Mouse (Mus musculus) heart, embryonic 15.5 days (tissue): ENCODE results near the gene Aim2. TPM values are rescaled to one million over a fixed set of nuclear protein-coding genes. Genes with fewer than 3 reads are reported as not detected.

ENCODE experiments used
- ATAC-seq: fragments of 200-750 bp; cut with Nextera tagmentation; replicated peaks from 2 replicates; pipeline ENCODE4 v1.8.0; 2017; ENCODE audit warnings: low read depth, moderate TSS enrichment; ENCODE audit not compliant: insufficient number of reproducible peaks, insufficient read depth, low FRiP score
- H3K27ac ChIP-seq: fragments of 300-500 bp; sonication (generic); 2 replicates; pipeline ENCODE4 v1.5.1; 2015; ENCODE audit warnings: mild to moderate bottlenecking, inconsistent platforms
- H3K27me3 ChIP-seq: fragments of 300-500 bp; sonication (generic); 2 replicates; pipeline ENCODE4 v1.6.1; 2015; ENCODE audit warnings: inconsistent platforms
- H3K36me3 ChIP-seq: fragments of 300-500 bp; sonication (generic); 2 replicates; pipeline ENCODE4 v1.6.1; 2015; ENCODE audit warnings: mild to moderate bottlenecking, inconsistent platforms
- H3K4me1 ChIP-seq: fragments of 300-500 bp; sonication (generic); replicated peaks from 2 replicates; pipeline ENCODE4 v1.6.1; 2015; ENCODE audit warnings: inconsistent platforms
- H3K4me2 ChIP-seq: fragments of 300-500 bp; sonication (generic); 2 replicates; pipeline ENCODE4 v1.6.1; 2015; ENCODE audit warnings: inconsistent platforms, mild to moderate bottlenecking, moderate library complexity
- H3K4me3 ChIP-seq: fragments of 300-500 bp; sonication (generic); 2 replicates; pipeline ENCODE4 v1.5.1; 2015; ENCODE audit warnings: mild to moderate bottlenecking, inconsistent platforms
- H3K9ac ChIP-seq: fragments of 300-500 bp; sonication (generic); 2 replicates; pipeline ENCODE4 v1.6.1; 2015; ENCODE audit warnings: mild to moderate bottlenecking, inconsistent platforms
- H3K9me3 ChIP-seq: fragments of 300-500 bp; sonication (generic); replicated peaks from 2 replicates; pipeline ENCODE4 v1.6.1; 2016; ENCODE audit warnings: inconsistent platforms
- WGBS: fragments of 180-500 bp; shearing (Covaris S2); methylation state at CpG from one replicate; pipeline ENCODE4 v1.1.7; 2015; ENCODE audit warnings: mixed read lengths; 5-methylcytosine and 5-hydroxymethylcytosine counted together
- polyA plus RNA-seq: library from polyadenylated mRNA; unstranded; fragments of >200 nt; fragmentation: Nextera tagmentation; extraction: Ambion mirVana; gene quantifications from 2 replicates; pipeline ENCODE4 v1.2.1, GENCODE M21; 2015

Gene Aim2
- polyA plus RNA-seq, 1 experiment from 2014 or later, result 1.1 TPM

DNA sequence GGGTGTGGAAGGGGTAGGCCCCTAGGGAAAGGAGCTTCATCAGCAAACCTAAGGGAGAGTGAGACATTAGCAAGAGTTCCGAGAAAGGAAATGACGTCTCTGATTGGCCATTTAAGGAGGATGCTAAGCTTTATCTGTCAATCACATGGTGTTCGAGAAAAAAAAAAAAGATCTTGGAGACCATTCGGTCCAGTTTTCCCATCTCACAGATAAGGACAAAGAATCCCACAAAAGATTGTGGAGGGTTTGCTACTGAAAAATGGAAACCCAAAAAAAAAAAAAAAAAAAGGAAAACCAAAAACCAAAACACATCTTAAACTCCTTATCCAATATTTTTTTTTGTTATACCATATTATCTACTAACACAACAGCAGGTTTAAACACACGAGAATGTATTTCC, 1.5 kb upstream of the Aim2 start:
- peaks cover 11% of the 10 kb centered on the region for H3K4me1 ChIP-seq
- H3K27ac ChIP-seq, result no peak overlapping the region
- no peaks in the 10 kb centered on the region for H3K27me3 ChIP-seq
- no peak overlapping the region for H3K9ac ChIP-seq
- H3K36me3 ChIP-seq, result no peaks in the 10 kb centered on the region
- no peaks in the 10 kb centered on the region for H3K9me3 ChIP-seq
- no peak for ATAC-seq
- WGBS, result 52% methylated on average over 5 of the region's 5 CpGs
- H3K4me3 ChIP-seq, result no peak overlapping the region
- H3K4me2 ChIP-seq, result no peak overlapping the region

DNA sequence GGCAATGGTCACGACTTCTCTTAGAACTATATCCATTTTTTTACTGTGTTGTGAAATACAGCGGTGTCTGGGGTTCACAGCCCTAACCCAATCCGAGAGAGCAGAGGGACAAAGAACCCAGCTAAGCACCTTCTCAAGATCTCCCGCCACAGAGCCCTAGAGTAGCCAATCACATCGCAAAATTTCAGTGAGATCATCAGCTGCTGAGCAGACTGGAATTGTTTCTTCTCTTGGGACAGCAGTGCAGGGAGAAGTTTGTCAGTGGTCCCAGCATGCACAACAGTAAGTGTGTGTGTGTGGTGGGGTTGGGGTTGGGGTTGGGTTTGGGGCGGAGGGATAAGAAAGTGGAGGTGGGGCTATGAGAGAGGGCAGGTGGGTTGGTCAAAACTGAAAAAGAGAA, 733 bp upstream of the Aim2 start:
- H3K9me3 ChIP-seq, result no peaks in the 10 kb centered on the region
- ATAC-seq, result peak; percentile 58; the same call in 1 of the 2 replicates
- H3K27ac ChIP-seq, result no peak overlapping the region
- WGBS, result 1% methylated on average over 6 of the region's 6 CpGs
- H3K27me3 ChIP-seq, result no peaks in the 10 kb centered on the region
- H3K36me3 ChIP-seq, result no peaks in the 10 kb centered on the region
- peak overlapping the region; percentile 60 for H3K4me2 ChIP-seq
- H3K4me1 ChIP-seq, result peaks cover 11% of the 10 kb centered on the region
- H3K9ac ChIP-seq, result no peak overlapping the region
- H3K4me3 ChIP-seq, result peak overlapping the region; percentile 36

DNA sequence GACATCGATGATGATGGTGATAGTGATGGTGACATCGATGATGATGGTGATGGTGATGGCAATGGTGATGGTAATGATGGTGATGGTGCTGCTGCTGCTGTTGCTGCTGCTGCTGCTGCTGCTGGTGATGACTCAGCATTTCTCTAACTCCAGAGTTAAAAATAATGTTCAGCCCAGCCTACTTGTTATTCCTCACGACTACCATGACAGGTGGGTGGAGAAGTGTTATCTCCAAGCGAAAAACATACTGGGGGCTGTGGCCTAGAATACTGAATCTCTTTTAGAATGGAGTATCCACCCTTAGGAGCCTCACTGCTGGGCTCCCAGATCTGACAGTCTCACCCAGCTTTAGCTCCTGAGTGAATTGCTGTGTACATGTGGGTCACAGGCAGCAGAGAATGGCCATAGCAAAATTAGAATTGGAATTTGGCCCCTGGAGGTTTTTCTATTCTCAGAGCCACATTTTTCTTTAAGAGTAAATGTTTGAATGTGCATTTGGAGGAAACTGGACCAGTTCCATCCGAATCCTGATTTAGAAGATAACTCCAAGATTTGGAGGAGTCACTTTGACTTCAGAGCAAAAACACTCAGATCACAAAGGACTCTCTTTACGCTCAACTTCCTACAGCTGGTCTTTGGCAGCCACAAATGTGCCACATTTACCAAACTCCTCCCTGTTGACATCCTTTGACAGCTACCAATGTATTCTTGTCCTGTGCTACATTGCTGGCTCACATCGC, 4.6 kb downstream of the Aim2 start:
- H3K4me1 ChIP-seq, result peaks cover 3% of the 10 kb centered on the region; the same call in 1 of the 2 replicates
- ATAC-seq, result no peak

DNA sequence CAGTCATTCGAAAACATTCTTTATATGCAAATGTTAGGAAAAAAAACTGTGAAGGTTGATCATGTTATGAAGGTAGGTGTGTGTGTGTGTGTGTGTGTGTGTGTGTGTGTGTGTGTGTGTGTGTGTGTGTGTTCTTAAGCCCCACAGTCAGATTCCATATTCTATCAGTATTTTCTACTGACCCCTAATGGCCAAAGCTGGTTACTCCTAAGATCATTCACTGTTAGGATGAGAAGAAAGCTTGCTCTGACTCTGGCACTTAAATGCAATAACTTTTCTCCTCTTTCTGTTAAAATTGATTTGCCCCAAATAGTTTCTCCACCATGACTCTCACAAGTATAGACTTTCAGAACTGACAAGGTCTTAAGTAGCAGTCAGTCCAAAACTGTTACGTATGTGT, 6.0 kb downstream of the Aim2 start:
- 89% methylated on average over 2 of the region's 2 CpGs for WGBS
- no peaks in the 10 kb centered on the region for H3K9me3 ChIP-seq

More for the DNA sequence above, 4.6 kb downstream of the Aim2 start:
- no peaks in the 10 kb centered on the region for H3K27me3 ChIP-seq
- no peak overlapping the region for H3K4me3 ChIP-seq
- no peak overlapping the region for H3K4me2 ChIP-seq
- H3K27ac ChIP-seq, result no peak overlapping the region
- WGBS, result 62% methylated on average over 7 of the region's 7 CpGs
- H3K9ac ChIP-seq, result no peak overlapping the region
- H3K36me3 ChIP-seq, result no peaks in the 10 kb centered on the region
- no peaks in the 10 kb centered on the region for H3K9me3 ChIP-seq

DNA sequence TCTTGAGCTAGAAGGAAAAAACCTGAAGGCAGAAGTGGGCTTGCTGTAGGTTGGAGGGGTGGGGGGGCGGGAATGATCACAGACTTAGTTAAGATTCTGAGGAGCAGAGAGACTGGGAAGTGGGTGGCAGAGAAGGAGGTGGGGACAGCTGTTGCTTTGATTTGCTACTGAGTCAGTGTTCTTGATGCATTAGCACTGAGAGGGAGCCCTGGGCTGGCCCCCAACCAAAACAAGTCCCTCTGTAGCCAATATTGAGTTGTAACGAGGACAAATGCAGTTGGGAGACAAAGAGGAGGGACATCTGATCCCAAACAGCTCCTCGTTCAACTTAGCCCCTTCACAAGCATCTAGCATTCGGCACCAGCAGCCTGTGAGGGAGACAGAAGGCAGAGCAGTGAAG, 7.1 kb downstream of the Aim2 start:
- Histone ChIP-seq H3K27me3 (no peaks in the 10 kb centered on the region), H3K4me1 (no peaks in the 10 kb centered on the region), H3K9ac (no peak overlapping the region), H3K4me2 (no peak overlapping the region), H3K36me3 (no peaks in the 10 kb centered on the region), H3K27ac (no peak overlapping the region), H3K9me3 (no peaks in the 10 kb centered on the region), H3K4me3 (no peak overlapping the region)
- WGBS, result 39% methylated on average over 4 of the region's 4 CpGs
- ATAC-seq, result no peak

More for the DNA sequence above, 6.0 kb downstream of the Aim2 start:
- H3K27me3 ChIP-seq, result no peaks in the 10 kb centered on the region
- H3K4me3 ChIP-seq, result no peak overlapping the region
- H3K4me2 ChIP-seq, result no peak overlapping the region
- no peak overlapping the region for H3K9ac ChIP-seq
- ATAC-seq, result no peak
- no peaks in the 10 kb centered on the region for H3K36me3 ChIP-seq
- H3K4me1 ChIP-seq, result no peaks in the 10 kb centered on the region
- H3K27ac ChIP-seq, result no peak overlapping the region

DNA sequence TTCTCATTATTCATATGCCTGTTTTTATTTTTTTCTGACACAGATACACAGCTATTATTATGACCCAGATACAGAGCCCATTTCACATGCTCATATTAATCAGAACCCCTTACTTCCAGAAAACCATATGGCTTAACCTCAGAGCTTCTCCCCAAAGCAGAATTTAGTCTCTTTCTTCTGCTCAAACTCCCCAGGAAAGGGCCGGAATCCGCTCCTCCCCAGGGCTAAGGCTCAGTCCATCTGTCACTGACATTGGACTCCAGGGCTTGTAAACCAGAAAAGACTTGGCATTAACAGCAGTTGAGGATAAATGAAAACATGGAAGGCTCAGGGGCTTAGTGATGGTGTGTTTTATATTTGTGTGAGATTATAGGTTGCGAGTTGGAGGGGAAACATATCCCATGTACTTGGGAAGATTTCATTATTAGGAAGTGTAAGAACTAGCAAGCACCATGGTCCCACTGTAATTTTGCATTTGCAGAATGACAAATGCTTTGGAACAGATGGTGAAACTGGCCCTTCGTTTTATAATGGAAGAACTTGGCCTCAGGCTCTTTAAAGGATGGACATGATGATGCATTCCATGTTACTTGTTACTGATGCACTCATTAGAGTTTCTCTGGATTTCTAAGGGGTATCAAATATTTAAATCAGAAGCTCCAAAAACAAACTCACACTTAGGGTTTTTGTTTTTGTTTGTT, 9.1 kb downstream of the Aim2 start:
- no peak overlapping the region for H3K4me2 ChIP-seq
- no peak for ATAC-seq
- H3K27me3 ChIP-seq, result peaks cover 2% of the 10 kb centered on the region; the same call in 1 of the 2 replicates
- no peaks in the 10 kb centered on the region for H3K36me3 ChIP-seq
- H3K9ac ChIP-seq, result no peak overlapping the region
- no peak overlapping the region for H3K4me3 ChIP-seq
- H3K27ac ChIP-seq, result no peak overlapping the region
- H3K9me3 ChIP-seq, result no peaks in the 10 kb centered on the region
- 69% methylated on average over 4 of the region's 4 CpGs for WGBS
- H3K4me1 ChIP-seq, result no peaks in the 10 kb centered on the region

DNA sequence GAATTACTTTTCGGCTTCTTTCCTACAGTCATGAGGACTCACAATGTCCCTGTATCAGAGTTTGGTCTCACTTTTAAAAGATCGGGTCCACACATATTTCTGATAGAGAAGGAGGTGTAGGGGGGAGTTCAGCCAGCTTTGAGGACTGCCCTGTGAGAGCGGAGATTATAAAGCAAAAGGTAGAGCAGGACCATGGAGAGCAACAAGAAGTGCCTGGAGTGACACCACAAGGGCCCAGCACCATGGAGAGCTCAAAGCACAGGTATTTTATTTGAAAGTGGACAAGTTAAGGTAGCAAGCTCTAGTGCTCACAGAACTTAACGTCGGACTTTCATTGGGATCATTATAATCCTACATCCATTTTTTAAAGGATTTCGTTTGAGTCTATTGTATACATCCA, 11.0 kb downstream of the Aim2 start:
- 23% methylated on average over 6 of the region's 6 CpGs for WGBS
- H3K27me3 ChIP-seq, result peaks cover 21% of the 10 kb centered on the region
- no peak overlapping the region for H3K27ac ChIP-seq
- H3K9me3 ChIP-seq, result no peaks in the 10 kb centered on the region
- peaks cover 5% of the 10 kb centered on the region for H3K4me1 ChIP-seq
- no peak overlapping the region for H3K4me3 ChIP-seq
- H3K4me2 ChIP-seq, result no peak overlapping the region
- H3K36me3 ChIP-seq, result no peaks in the 10 kb centered on the region
- no peak overlapping the region for H3K9ac ChIP-seq
- ATAC-seq, result no peak

DNA sequence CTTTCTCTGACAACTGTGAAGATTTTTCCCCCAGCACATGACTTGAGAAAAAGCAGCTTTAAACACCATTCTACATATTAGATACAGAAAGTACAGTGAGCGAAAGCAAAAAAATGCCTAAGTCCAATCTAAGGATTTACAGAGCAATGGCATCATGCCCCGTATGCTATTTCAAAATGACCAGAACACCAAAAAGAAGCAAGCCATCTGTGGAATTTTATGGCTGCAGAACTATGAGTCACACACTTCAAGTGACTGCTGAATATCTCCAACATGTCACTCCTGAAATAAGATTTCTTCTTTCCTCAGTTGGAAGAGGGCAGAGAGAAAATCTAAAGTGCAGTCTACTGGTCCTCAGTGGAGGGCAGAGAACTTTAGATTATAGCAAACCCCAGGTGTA, 12.8 kb downstream of the Aim2 start:
- peaks cover 38% of the 10 kb centered on the region for H3K27me3 ChIP-seq
- no peak overlapping the region for H3K27ac ChIP-seq
- H3K9ac ChIP-seq, result no peak overlapping the region
- ATAC-seq, result no peak
- H3K4me2 ChIP-seq, result no peak overlapping the region
- no peaks in the 10 kb centered on the region for H3K9me3 ChIP-seq
- 84% methylated on average over 2 of the region's 2 CpGs for WGBS
- H3K4me3 ChIP-seq, result no peak overlapping the region
- no peaks in the 10 kb centered on the region for H3K36me3 ChIP-seq
- peaks cover 18% of the 10 kb centered on the region for H3K4me1 ChIP-seq

DNA sequence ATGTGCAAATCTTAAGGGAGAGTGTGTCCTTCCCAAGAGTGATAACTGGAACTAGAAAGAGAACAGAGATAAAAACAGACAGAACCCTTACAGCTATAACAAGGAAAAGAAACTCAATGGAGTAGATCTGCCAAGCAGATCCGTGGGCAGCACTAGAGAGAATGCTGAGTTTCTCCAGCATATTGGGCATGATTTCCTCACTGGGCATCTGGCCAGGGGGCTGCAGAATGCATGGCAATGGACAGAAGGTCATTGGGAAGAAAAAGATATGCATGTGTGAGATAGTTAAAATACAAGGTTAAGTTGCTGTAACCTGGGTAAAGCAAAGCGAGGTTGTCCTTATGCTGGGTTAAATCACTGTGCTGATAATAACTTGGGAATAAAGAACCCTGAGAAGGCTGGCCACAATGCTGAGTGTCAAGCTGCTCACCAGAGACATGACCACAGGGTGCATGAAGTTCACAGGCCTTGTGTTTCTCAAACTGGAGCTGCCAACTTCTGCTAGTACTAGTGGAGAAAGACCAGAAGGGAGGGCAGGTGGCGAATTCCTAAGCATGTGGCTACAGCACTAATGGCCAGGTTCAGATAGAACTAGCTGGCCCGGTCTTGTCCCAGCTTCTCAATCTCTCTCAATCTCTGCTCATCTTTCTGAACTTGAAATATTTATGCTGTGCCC, 13.6 kb downstream of the Aim2 start:
- Histone ChIP-seq H3K9me3 (no peaks in the 10 kb centered on the region), H3K4me2 (no peak overlapping the region), H3K4me1 (peaks cover 18% of the 10 kb centered on the region), H3K9ac (no peak overlapping the region), H3K4me3 (no peak overlapping the region), H3K27me3 (peaks cover 45% of the 10 kb centered on the region), H3K36me3 (no peaks in the 10 kb centered on the region), H3K27ac (no peak overlapping the region)
- ATAC-seq, result no peak
- WGBS, result 68% methylated on average over 4 of the region's 4 CpGs

DNA sequence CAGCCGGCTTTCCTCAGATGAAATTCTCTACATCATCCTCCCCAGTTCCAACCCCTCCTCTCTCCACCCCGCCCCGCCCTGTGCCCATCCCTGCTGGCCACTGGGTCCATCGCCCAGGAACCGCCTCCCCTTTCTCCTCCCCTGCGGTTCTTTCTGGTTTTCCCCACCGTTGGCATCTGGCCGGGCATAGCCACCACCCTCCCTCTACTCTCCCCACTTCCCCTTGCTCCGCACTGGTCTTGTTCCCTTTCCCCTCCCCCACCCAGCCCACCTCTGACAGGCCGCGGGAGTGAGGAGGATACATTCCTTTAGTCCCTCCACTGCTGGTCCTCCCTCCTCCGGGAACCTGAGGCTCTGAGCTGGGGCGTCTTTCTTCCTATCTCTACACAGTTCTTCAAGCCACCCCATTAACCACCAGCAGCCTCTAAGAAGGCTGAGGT, 15.3 kb downstream of the Aim2 start:
- H3K9me3 ChIP-seq, result no peaks in the 10 kb centered on the region
- H3K27ac ChIP-seq, result no peak overlapping the region
- no peak for ATAC-seq
- WGBS, result 1% methylated on average over 13 of the region's 13 CpGs
- peaks cover 50% of the 10 kb centered on the region for H3K27me3 ChIP-seq
- no peaks in the 10 kb centered on the region for H3K36me3 ChIP-seq
- H3K4me1 ChIP-seq, result peaks cover 18% of the 10 kb centered on the region
- H3K4me3 ChIP-seq, result no peak overlapping the region
- H3K9ac ChIP-seq, result no peak overlapping the region
- no peak overlapping the region for H3K4me2 ChIP-seq

DNA sequence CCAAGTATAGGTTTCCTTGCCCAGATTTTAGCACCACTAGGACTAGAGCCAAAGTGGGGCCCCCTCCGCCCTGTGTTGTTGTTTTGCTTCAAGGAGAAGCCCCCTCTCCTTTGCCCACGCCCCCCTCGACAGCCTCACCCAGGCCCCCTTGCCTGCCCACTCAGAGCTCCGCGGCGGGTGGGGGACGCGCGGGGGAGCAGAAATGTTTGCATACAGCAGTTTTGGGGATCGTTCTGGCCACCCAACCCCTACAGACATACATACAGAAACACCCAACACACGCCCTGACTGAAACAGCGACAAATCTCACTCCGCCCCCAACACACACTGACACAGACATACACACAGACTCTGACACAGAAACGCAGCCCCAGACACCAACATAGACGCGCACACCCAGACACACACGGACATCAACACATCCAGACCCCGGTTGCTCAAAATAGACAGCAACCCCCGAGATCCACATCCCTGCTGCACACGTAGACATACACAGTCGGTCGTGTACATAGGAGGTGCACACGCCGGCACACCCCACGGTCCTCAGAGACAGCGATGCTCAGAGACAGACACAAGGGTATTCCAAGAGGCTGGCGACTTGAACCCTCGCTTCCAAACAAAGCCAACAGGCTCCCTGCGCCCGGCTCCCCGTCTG, 16.1 kb downstream of the Aim2 start:
- H3K4me1 ChIP-seq, result peaks cover 18% of the 10 kb centered on the region
- peak overlapping the region; percentile 52 for H3K4me3 ChIP-seq
- no peak overlapping the region for H3K27ac ChIP-seq
- H3K9ac ChIP-seq, result peak overlapping the region; percentile 42; the same call in 1 of the 2 replicates
- no peaks in the 10 kb centered on the region for H3K36me3 ChIP-seq
- ATAC-seq, result no peak
- H3K4me2 ChIP-seq, result peak overlapping the region; percentile 87
- WGBS, result under 1% methylated on average over 31 of the region's 31 CpGs
- peaks cover 50% of the 10 kb centered on the region for H3K27me3 ChIP-seq
- H3K9me3 ChIP-seq, result no peaks in the 10 kb centered on the region
